Mouse (Mus musculus) kidney, embryonic 16.5 days (tissue): ENCODE data around the gene Mrap2. TPM values are rescaled to one million over a fixed set of nuclear protein-coding genes. Genes with fewer than 3 reads are reported as not detected.

Source experiments
- ATAC-seq: fragments of 200-750 bp; cut with Nextera tagmentation; 2 replicates; pipeline ENCODE4 v1.8.0; 2017; ENCODE audit warnings: moderate TSS enrichment; ENCODE audit not compliant: low FRiP score, low TSS enrichment
- H3K27ac ChIP-seq: fragments of 300-500 bp; sonication (generic); 2 replicates; pipeline ENCODE4 v1.5.1; 2014; ENCODE audit warnings: low read length
- H3K27me3 ChIP-seq: fragments of 300-500 bp; sonication (generic); 2 replicates; pipeline ENCODE4 v1.6.1; 2014; ENCODE audit warnings: low read length, control low read depth, mixed read lengths; ENCODE audit not compliant: insufficient read depth
- H3K36me3 ChIP-seq: fragments of 300-500 bp; sonication (generic); 2 replicates; pipeline ENCODE4 v1.6.1; 2014; ENCODE audit warnings: low read length, control low read depth, mixed read lengths; ENCODE audit not compliant: insufficient read depth
- H3K4me1 ChIP-seq: fragments of 300-500 bp; sonication (generic); 2 replicates; pipeline ENCODE4 v1.6.1; 2014; ENCODE audit warnings: low read length, control low read depth, mixed read lengths; ENCODE audit not compliant: insufficient read depth
- H3K4me2 ChIP-seq: fragments of 300-500 bp; sonication (generic); replicated peaks from 2 replicates; pipeline ENCODE4 v1.6.1; 2014; ENCODE audit warnings: low read depth, low read length
- H3K4me3 ChIP-seq: fragments of 300-500 bp; sonication (generic); 2 replicates; pipeline ENCODE4 v1.5.1; 2014; ENCODE audit warnings: mild to moderate bottlenecking, low read length
- H3K9ac ChIP-seq: fragments of 300-500 bp; sonication (generic); replicated peaks from 2 replicates; pipeline ENCODE4 v1.6.1; 2014; ENCODE audit warnings: low read length
- H3K9me3 ChIP-seq: fragments of 300-500 bp; sonication (generic); 2 replicates; pipeline ENCODE4 v1.6.1; 2016; ENCODE audit warnings: low read length, control low read depth
- WGBS: fragments of 180-500 bp; shearing (Covaris S2); extraction: QIAGEN DNeasy Blood & Tissue Kit; methylation state at CpG from one replicate; pipeline ENCODE4 v1.1.7; 2014; 5-methylcytosine and 5-hydroxymethylcytosine counted together
- polyA plus RNA-seq: library from polyadenylated mRNA; unstranded; fragments of >200 nt; fragmentation: Nextera tagmentation; extraction: Ambion mirVana; gene quantifications from 2 replicates; pipeline ENCODE4 v1.2.1, GENCODE M21; 2015

Mrap2 gene
- polyA plus RNA-seq, 1 experiment from 2014 or later: 0.26 TPM

GRCm38 (mm10) chr9:87144532-87144931 is 426 bp downstream of the Mrap2 start:
- Histone ChIP-seq H3K27me3 (peaks cover 24% of the 10 kb centered on the region), H3K4me2 (peak overlapping the region; percentile 63), H3K4me1 (peaks cover 10% of the 10 kb centered on the region), H3K27ac (no peak overlapping the region), H3K9ac (no peak overlapping the region), H3K4me3 (peak overlapping the region; percentile 40), H3K36me3 (no peaks in the 10 kb centered on the region), H3K9me3 (no peaks in the 10 kb centered on the region)
- under 1% methylated on average over 19 of the region's 19 CpGs for WGBS
- ATAC-seq: peak; percentile 32

- under 1% methylated on average over 15 of the region's 15 CpGs for WGBS
- peak; percentile 21; the same call in 1 of the 2 replicates for ATAC-seq
- H3K36me3 ChIP-seq: no peaks in the 10 kb centered on the region
- H3K27ac ChIP-seq: no peak overlapping the region
- H3K4me1 ChIP-seq: peaks cover 10% of the 10 kb centered on the region
- peak overlapping the region; percentile 63 for H3K4me2 ChIP-seq
- peaks cover 24% of the 10 kb centered on the region for H3K27me3 ChIP-seq
- no peaks in the 10 kb centered on the region for H3K9me3 ChIP-seq
- H3K9ac ChIP-seq: no peak overlapping the region
- H3K4me3 ChIP-seq: peak overlapping the region; percentile 40
Measured at GRCm38 (mm10) chr9:87145180-87145579, 1.1 kb downstream of the Mrap2 start.

- H3K36me3 ChIP-seq: no peaks in the 10 kb centered on the region
- H3K27me3 ChIP-seq: peaks cover 24% of the 10 kb centered on the region
- no peak for ATAC-seq
- no peak overlapping the region for H3K9ac ChIP-seq
- 36% methylated on average over 11 of the region's 11 CpGs for WGBS
- no peaks in the 10 kb centered on the region for H3K9me3 ChIP-seq
- H3K4me3 ChIP-seq: no peak overlapping the region
- peaks cover 10% of the 10 kb centered on the region for H3K4me1 ChIP-seq
- H3K4me2 ChIP-seq: no peak overlapping the region; the same call in 1 of the 2 replicates
- no peak overlapping the region for H3K27ac ChIP-seq
Measured at GRCm38 (mm10) chr9:87145671-87146070, 1.6 kb downstream of the Mrap2 start.

- peaks cover 10% of the 10 kb centered on the region for H3K4me1 ChIP-seq
- no peak overlapping the region for H3K4me2 ChIP-seq
- H3K27me3 ChIP-seq: peaks cover 24% of the 10 kb centered on the region
- no peak for ATAC-seq
- H3K27ac ChIP-seq: no peak overlapping the region
- H3K9ac ChIP-seq: no peak overlapping the region
- 86% methylated on average over 4 of the region's 4 CpGs for whole genome bisulfite sequencing
- no peak overlapping the region for H3K4me3 ChIP-seq
- no peaks in the 10 kb centered on the region for H3K36me3 ChIP-seq
- H3K9me3 ChIP-seq: no peaks in the 10 kb centered on the region
Measured at GRCm38 (mm10) chr9:87146400-87146799, 2.3 kb downstream of the Mrap2 start.

- no peaks in the 10 kb centered on the region for H3K36me3 ChIP-seq
- ATAC-seq: peak; percentile 84
- WGBS: 56% methylated on average over 2 of the region's 2 CpGs
Measured at GRCm38 (mm10) chr9:87147927-87148326, 3.8 kb downstream of the Mrap2 start.

GRCm38 (mm10) chr9:87152641-87153325 is 8.7 kb downstream of the Mrap2 start:
- H3K4me3 ChIP-seq: no peak overlapping the region
- no peaks in the 10 kb centered on the region for H3K4me1 ChIP-seq
- no peaks in the 10 kb centered on the region for H3K36me3 ChIP-seq
- no peak overlapping the region for H3K4me2 ChIP-seq
- no peak for ATAC-seq
- H3K27ac ChIP-seq: no peak overlapping the region
- no peaks in the 10 kb centered on the region for H3K9me3 ChIP-seq
- WGBS: 94% methylated on average over 1 of the region's 1 CpGs
- no peak overlapping the region for H3K9ac ChIP-seq
- H3K27me3 ChIP-seq: no peaks in the 10 kb centered on the region

More at GRCm38 (mm10) chr9:87147927-87148326, 3.8 kb downstream of the Mrap2 start:
- no peak overlapping the region for H3K9ac ChIP-seq
- H3K27me3 ChIP-seq: peaks cover 24% of the 10 kb centered on the region
- H3K4me1 ChIP-seq: peaks cover 10% of the 10 kb centered on the region
- H3K4me2 ChIP-seq: no peak overlapping the region
- no peaks in the 10 kb centered on the region for H3K9me3 ChIP-seq
- no peak overlapping the region for H3K4me3 ChIP-seq
- no peak overlapping the region for H3K27ac ChIP-seq

GRCm38 (mm10) chr9:87162559-87162958 is 18.5 kb downstream of the Mrap2 start:
- Histone ChIP-seq H3K36me3 (no peaks in the 10 kb centered on the region), H3K9ac (no peak overlapping the region), H3K27ac (no peak overlapping the region), H3K27me3 (no peaks in the 10 kb centered on the region), H3K4me2 (no peak overlapping the region), H3K4me3 (no peak overlapping the region), H3K9me3 (no peaks in the 10 kb centered on the region), H3K4me1 (no peaks in the 10 kb centered on the region)
- WGBS: 60% methylated on average over 4 of the region's 4 CpGs
- no peak for ATAC-seq

- H3K4me1 ChIP-seq: no peaks in the 10 kb centered on the region
- no peak overlapping the region for H3K27ac ChIP-seq
- ATAC-seq: no peak
- H3K4me3 ChIP-seq: no peak overlapping the region
- no peak overlapping the region for H3K9ac ChIP-seq
- H3K4me2 ChIP-seq: no peak overlapping the region
- 73% methylated on average over 9 of the region's 9 CpGs for WGBS
- no peaks in the 10 kb centered on the region for H3K9me3 ChIP-seq
- H3K27me3 ChIP-seq: no peaks in the 10 kb centered on the region
- no peaks in the 10 kb centered on the region for H3K36me3 ChIP-seq
Measured at GRCm38 (mm10) chr9:87167001-87167830, 23.1 kb downstream of the Mrap2 start.

GRCm38 (mm10) chr9:87168051-87168450 is 23.9 kb downstream of the Mrap2 start:
- H3K36me3 ChIP-seq: no peaks in the 10 kb centered on the region
- WGBS: 44% methylated on average over 3 of the region's 3 CpGs
- H3K4me3 ChIP-seq: no peak overlapping the region
- no peaks in the 10 kb centered on the region for H3K4me1 ChIP-seq
- no peak for ATAC-seq
- no peak overlapping the region for H3K27ac ChIP-seq
- H3K4me2 ChIP-seq: no peak overlapping the region
- no peaks in the 10 kb centered on the region for H3K27me3 ChIP-seq
- H3K9ac ChIP-seq: no peak overlapping the region
- H3K9me3 ChIP-seq: no peaks in the 10 kb centered on the region

GRCm38 (mm10) chr9:87169144-87169543 is 25.0 kb downstream of the Mrap2 start:
- H3K36me3 ChIP-seq: no peaks in the 10 kb centered on the region
- H3K4me1 ChIP-seq: no peaks in the 10 kb centered on the region
- WGBS: 90% methylated on average over 12 of the region's 12 CpGs
- H3K27me3 ChIP-seq: no peaks in the 10 kb centered on the region
- H3K9ac ChIP-seq: no peak overlapping the region
- no peak overlapping the region for H3K27ac ChIP-seq
- no peaks in the 10 kb centered on the region for H3K9me3 ChIP-seq
- no peak overlapping the region for H3K4me3 ChIP-seq
- H3K4me2 ChIP-seq: no peak overlapping the region
- no peak for ATAC-seq
